Mouse (Mus musculus): ENCODE results near the gene Gbf1. TPM values are rescaled to one million over a fixed set of nuclear protein-coding genes. Genes with fewer than 3 reads are reported as not detected.
A peak's percentile ranks its signal among the peaks of the same experiment; 100 is the strongest.

Gene Gbf1
- total and polyA plus RNA-seq, 3 experiments = 8.6 to 26.1 (median 18.7) TPM

- Histone ChIP-seq H3K27me3 (replicated peaks) (no peaks in the 10 kb centered on the region), H3K4me2 (ENCODE audit: insufficient read depth, low read depth, poor library complexity, severe bottlenecking) (no peak overlapping the region), H3K4me1 (ENCODE audit: control insufficient read depth in 1 of 2, insufficient read depth in 2 of 2) (no peaks in the 10 kb centered on the region), H3K79me2 (replicated peaks; ENCODE audit: control insufficient read depth, extremely low read depth, insufficient read depth, poor library complexity, severe bottlenecking) (no peaks in the 10 kb centered on the region), H3K9me3 (replicated peaks; ENCODE audit: low read length) (no peaks in the 10 kb centered on the region), H3K9ac (ENCODE audit: insufficient read depth, low read depth) (no peak overlapping the region), H3K36me3 (replicated peaks in 1 of 2; ENCODE audit: control insufficient read depth in 1 of 2, insufficient read depth in 1 of 2, low read length in 1 of 2) (peaks cover 12 to 31% of the 10 kb centered on the region in 2 experiments), H3K4me3 (replicated peaks in 1 of 3; ENCODE audit: low read depth in 2 of 3, low read length in 2 of 3, poor library complexity in 1 of 3) (no peak overlapping the region), H3K27ac (ENCODE audit: insufficient read depth, low read depth) (no peak overlapping the region)
- in situ Hi-C loops (cut with MboI; ENCODE audit: low pct_ligation_motif_present, low pct_unique_long_range_greater_than_20kb, low sequenced_read_pairs) = no loop called here
- dilution Hi-C loops (cut with MboI; ENCODE audit: extremely low pct_ligation_motif_present, extremely low pct_unique_long_range_greater_than_20kb, low sequenced_read_pairs) = no loop called here
- DNase-seq (ENCODE audit: extremely low read depth) = no peak
- TF ChIP-seq MAFK (IDR thresholded peaks at IDR 0.05; ENCODE audit: insufficient replicate concordance, low read length) (peak; percentile 38; the same call in 1 of the 2 replicates), ETS1 (conservative IDR thresholded peaks at IDR 0.05; ENCODE audit: low read depth, low read length) (no peak)
Measured at GRCm38 (mm10) chr19:46177046-46177445, 24.7 kb downstream of the Gbf1 start.

- TF ChIP-seq SMC3 (IDR thresholded peaks at IDR 0.05; ENCODE audit: low read depth, low read length) (no peak), MYC (IDR thresholded peaks at IDR 0.05; ENCODE audit: low read depth, low read length) (no peak), ZNF384 (IDR thresholded peaks at IDR 0.05; ENCODE audit: low read depth, low read length) (no peak), JUN (IDR thresholded peaks at IDR 0.05; ENCODE audit: insufficient read depth, low read depth, low read length) (no peak), POLR2AphosphoS2 (IDR thresholded peaks at IDR 0.05; ENCODE audit: low read depth, low read length) (no peak), NRF1 (IDR thresholded peaks at IDR 0.05; ENCODE audit: low read depth, low read length) (no peak), RCOR1 (conservative IDR thresholded peaks at IDR 0.05; ENCODE audit: low read depth, low read length) (no peak), ZMIZ1 (IDR thresholded peaks at IDR 0.05; ENCODE audit: low read depth, low read length) (no peak), SIN3A (IDR thresholded peaks at IDR 0.05; ENCODE audit: low read length) (no peak), USF1 (IDR thresholded peaks at IDR 0.05; ENCODE audit: low read depth, low read length) (no peak), HCFC1 (IDR thresholded peaks at IDR 0.05; ENCODE audit: low read depth, low read length) (no peak), BHLHE40 (IDR thresholded peaks at IDR 0.05; ENCODE audit: low read depth, low read length) (no peak), ZKSCAN1 (IDR thresholded peaks at IDR 0.05; ENCODE audit: borderline replicate concordance, low read depth, low read length) (no peak), UBTF (IDR thresholded peaks at IDR 0.05; ENCODE audit: low read depth, low read length) (no peak), CTCF (conservative IDR thresholded peaks at IDR 0.05 in 1 of 2, IDR thresholded peaks at IDR 0.05 in 1 of 2; ENCODE audit: low read depth in 2 of 2, low read length in 2 of 2) (no peak), E2F4 (IDR thresholded peaks at IDR 0.05; ENCODE audit: insufficient replicate concordance, low read depth, low read length) (no peak), MXI1 (IDR thresholded peaks at IDR 0.05; ENCODE audit: low read depth, low read length) (no peak), MEF2A (IDR thresholded peaks at IDR 0.05; ENCODE audit: borderline replicate concordance, low read depth, low read length) (no peak), MAFK (IDR thresholded peaks at IDR 0.05; ENCODE audit: insufficient replicate concordance, low read length) (no peak)
- Histone ChIP-seq H3K9me3 (replicated peaks; ENCODE audit: low read length) (no peaks in the 10 kb centered on the region), H3K4me3 (replicated peaks in 1 of 3; ENCODE audit: low read depth in 2 of 3, low read length in 2 of 3, poor library complexity in 1 of 3) (no peak overlapping the region), H3K4me2 (ENCODE audit: insufficient read depth, low read depth, poor library complexity, severe bottlenecking) (no peak overlapping the region), H3K36me3 (replicated peaks in 1 of 2; ENCODE audit: control insufficient read depth in 1 of 2, insufficient read depth in 1 of 2, low read length in 1 of 2) (peaks cover 9 to 28% of the 10 kb centered on the region in 2 experiments), H3K27me3 (replicated peaks) (no peaks in the 10 kb centered on the region), H3K4me1 (ENCODE audit: control insufficient read depth in 1 of 2, insufficient read depth in 2 of 2) (no peaks in the 10 kb centered on the region), H3K79me2 (replicated peaks; ENCODE audit: control insufficient read depth, extremely low read depth, insufficient read depth, poor library complexity, severe bottlenecking) (0 out of 2 replicates have a peak, but pooled peaks cover 3% of the 10 kb centered on the region), H3K9ac (ENCODE audit: insufficient read depth, low read depth) (no peak overlapping the region), H3K27ac (ENCODE audit: insufficient read depth, low read depth) (no peak overlapping the region)
- dilution Hi-C loops (cut with MboI; ENCODE audit: extremely low pct_ligation_motif_present, extremely low pct_unique_long_range_greater_than_20kb, low sequenced_read_pairs) = no loop called here
- DNase-seq (ENCODE audit: extremely low read depth) = no peak
- in situ Hi-C loops (cut with MboI; ENCODE audit: low pct_ligation_motif_present, low pct_unique_long_range_greater_than_20kb, low sequenced_read_pairs) = no loop called here
Measured at GRCm38 (mm10) chr19:46180274-46180673, 28.0 kb downstream of the Gbf1 start.
